Mouse (Mus musculus): Measurements from ENCODE around the gene Fgf12. TPM values are rescaled to one million over a fixed set of nuclear protein-coding genes. Genes with fewer than 3 reads are reported as not detected.

Fgf12 gene
- total RNA-seq, 2 experiments from 2014 or later: 10.0 to 10.3 TPM

Small RNAs within 50 kb of the gene (microRNA-seq; reads per million reads assigned to microRNA genes)
- not detected for gene Mir690

Other genes starting within 250 kb of the Fgf12 start
- gene Mb21d2, start 176.6 kb upstream of the Fgf12 start, total RNA-seq (2021): 10 to 100 TPM; 16.5 to 19.3 TPM